Mouse (Mus musculus) liver, embryonic 11.5 days (tissue): ENCODE data around the gene Heca. TPM values are rescaled to one million over a fixed set of nuclear protein-coding genes. Genes with fewer than 3 reads are reported as not detected.
"Not testable (repeated sequence)": the region's sequence is repeated elsewhere in the genome, so short reads cannot be mapped to it uniquely, and the experiment has no call there.

ENCODE experiments used
- ATAC-seq: fragments of 200-750 bp; cut with Nextera tagmentation; replicated peaks from 2 replicates; pipeline ENCODE4 v1.8.0; 2017; ENCODE audit warnings: moderate number of reproducible peaks, mild to moderate bottlenecking, moderate TSS enrichment, moderate library complexity; ENCODE audit not compliant: low FRiP score
- DNase-seq: peaks from one replicate; pipeline ENCODE4 v3.0.0-alpha.2; 2017; ENCODE audit warnings: low spot score
- H3K27ac ChIP-seq: fragments of 300-500 bp; sonication (generic); 2 replicates; pipeline ENCODE4 v1.5.1; 2014; ENCODE audit warnings: mild to moderate bottlenecking, low read depth, low read length, control low read depth
- H3K27me3 ChIP-seq: fragments of 300-500 bp; sonication (generic); replicated peaks from 2 replicates; pipeline ENCODE4 v1.6.1; 2014; ENCODE audit warnings: low read length, mixed read lengths; ENCODE audit not compliant: control insufficient read depth, insufficient read depth
- H3K36me3 ChIP-seq: fragments of 300-500 bp; sonication (generic); 2 replicates; pipeline ENCODE4 v1.6.1; 2014; ENCODE audit warnings: mild to moderate bottlenecking, low read length, moderate library complexity, mixed read lengths; ENCODE audit not compliant: control insufficient read depth, insufficient read depth
- H3K4me1 ChIP-seq: fragments of 300-500 bp; sonication (generic); replicated peaks from 2 replicates; pipeline ENCODE4 v1.6.1; 2014; ENCODE audit warnings: low read length, mixed read lengths; ENCODE audit not compliant: control insufficient read depth, insufficient read depth
- H3K4me2 ChIP-seq: fragments of 300-500 bp; sonication (generic); 2 replicates; pipeline ENCODE4 v1.6.1; 2014; ENCODE audit warnings: mild to moderate bottlenecking, control low read depth, moderate library complexity
- H3K4me3 ChIP-seq: fragments of 300-500 bp; sonication (generic); 2 replicates; pipeline ENCODE4 v1.5.1; 2014; ENCODE audit warnings: low read depth, low read length, control low read depth
- H3K9ac ChIP-seq: fragments of 300-500 bp; sonication (generic); 2 replicates; pipeline ENCODE4 v1.6.1; 2014; ENCODE audit warnings: low read depth, low read length, control low read depth
- H3K9me3 ChIP-seq: fragments of 300-500 bp; sonication (generic); 2 replicates; pipeline ENCODE4 v1.6.1; 2016; ENCODE audit warnings: low read length, inconsistent platforms, mixed read lengths; ENCODE audit not compliant: control insufficient read depth
- WGBS: fragments of 180-500 bp; shearing (Covaris S2); extraction: QIAGEN DNeasy Blood & Tissue Kit; methylation state at CpG from one replicate; pipeline ENCODE4 v1.1.7; 2014; 5-methylcytosine and 5-hydroxymethylcytosine counted together
- polyA plus RNA-seq: library from polyadenylated mRNA; unstranded; fragments of >200 nt; fragmentation: Nextera tagmentation; extraction: Ambion mirVana; gene quantifications from 2 replicates; pipeline ENCODE4 v1.2.1, GENCODE M21; 2014

The Heca gene
- polyA plus RNA-seq, 1 experiment from 2014 or later = 5.6 TPM

DNA sequence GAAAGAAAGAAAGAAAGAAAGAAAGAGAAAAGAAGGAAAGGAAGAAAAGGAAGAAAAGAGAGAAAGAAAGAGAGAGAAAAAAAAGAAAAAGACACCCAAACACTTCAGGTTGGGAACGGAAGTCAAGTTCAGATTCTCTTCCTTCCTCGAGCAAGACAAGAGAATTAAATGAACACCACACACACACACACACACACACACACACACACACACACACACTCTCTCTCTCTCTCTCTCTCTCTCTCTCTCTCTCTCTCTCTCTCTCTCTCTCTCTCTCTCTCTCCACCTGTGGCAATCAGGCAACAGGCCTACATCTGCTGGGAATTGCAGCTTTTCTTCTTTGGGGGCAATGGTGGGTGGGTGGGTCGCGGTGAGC, 1.1 kb downstream of the Heca start:
- 4% methylated on average over 3 of the region's 4 CpGs for WGBS
- H3K36me3 ChIP-seq, H3K9me3 ChIP-seq, H3K27me3 ChIP-seq, DNase-seq, H3K4me1 ChIP-seq, ATAC-seq: not testable (repeated sequence)
- Histone ChIP-seq H3K9ac (peak overlapping the region; percentile 90), H3K4me2 (peak overlapping the region; percentile 70), H3K4me3 (peak overlapping the region; percentile 89), H3K27ac (peak overlapping the region; percentile 80; the same call in 1 of the 2 replicates)

DNA sequence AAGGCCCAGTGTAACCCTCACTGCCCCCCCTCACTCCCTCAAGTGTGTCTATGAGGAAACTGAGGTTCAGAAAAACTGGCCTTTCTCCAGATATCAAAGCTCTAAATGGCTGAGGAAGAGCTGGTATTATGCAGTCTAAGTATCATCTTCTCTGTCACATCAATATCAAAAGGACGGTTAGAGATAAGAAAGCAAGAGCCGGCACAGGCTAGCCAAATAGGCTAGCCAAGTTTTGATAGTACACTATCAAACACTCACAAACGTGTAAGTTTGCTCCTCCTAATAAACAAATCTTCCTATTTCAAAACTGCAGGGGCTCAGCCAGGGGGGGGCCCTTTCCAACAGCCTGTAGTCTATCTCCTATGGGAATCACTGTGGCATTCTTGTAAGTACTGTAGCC, 1.8 kb downstream of the Heca start:
- 14% methylated on average over 3 of the region's 3 CpGs for WGBS
- H3K4me2 ChIP-seq = peak overlapping the region; percentile 70
- no peak overlapping the region for H3K9ac ChIP-seq
- no peak overlapping the region for H3K27ac ChIP-seq
- no peaks in the 10 kb centered on the region for H3K36me3 ChIP-seq
- no peaks in the 10 kb centered on the region for H3K27me3 ChIP-seq
- DNase-seq (no peak), ATAC-seq (peak; percentile 80)
- peaks cover 7% of the 10 kb centered on the region for H3K4me1 ChIP-seq
- peak overlapping the region; percentile 19 for H3K4me3 ChIP-seq
- no peaks in the 10 kb centered on the region for H3K9me3 ChIP-seq

DNA sequence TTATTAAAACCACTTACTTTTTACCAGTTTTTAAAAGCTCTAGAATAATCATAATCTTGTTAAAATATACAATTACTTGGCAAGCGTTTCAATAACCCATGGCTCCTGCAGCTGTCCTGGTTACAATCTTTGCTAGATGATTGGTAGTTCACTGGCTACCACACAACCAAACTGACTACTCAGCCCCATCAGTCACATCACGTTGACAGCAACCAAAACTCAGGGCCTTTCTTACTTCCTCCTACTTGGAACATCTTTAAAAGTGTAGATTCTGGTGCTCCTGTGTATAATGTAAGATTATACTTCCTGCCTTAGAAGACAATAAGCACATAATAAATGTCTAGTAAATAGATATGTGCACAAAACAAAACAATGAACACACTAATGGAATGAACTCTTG, 14.2 kb downstream of the Heca start:
- no peaks in the 10 kb centered on the region for H3K9me3 ChIP-seq
- no peak overlapping the region for H3K27ac ChIP-seq
- no peak overlapping the region for H3K4me3 ChIP-seq
- H3K4me1 ChIP-seq = peaks cover 7% of the 10 kb centered on the region
- no peaks in the 10 kb centered on the region for H3K36me3 ChIP-seq
- 67% methylated on average over 2 of the region's 2 CpGs for WGBS
- no peak overlapping the region for H3K9ac ChIP-seq
- no peak overlapping the region for H3K4me2 ChIP-seq
- ATAC-seq (no peak), DNase-seq (no peak)
- no peaks in the 10 kb centered on the region for H3K27me3 ChIP-seq

DNA sequence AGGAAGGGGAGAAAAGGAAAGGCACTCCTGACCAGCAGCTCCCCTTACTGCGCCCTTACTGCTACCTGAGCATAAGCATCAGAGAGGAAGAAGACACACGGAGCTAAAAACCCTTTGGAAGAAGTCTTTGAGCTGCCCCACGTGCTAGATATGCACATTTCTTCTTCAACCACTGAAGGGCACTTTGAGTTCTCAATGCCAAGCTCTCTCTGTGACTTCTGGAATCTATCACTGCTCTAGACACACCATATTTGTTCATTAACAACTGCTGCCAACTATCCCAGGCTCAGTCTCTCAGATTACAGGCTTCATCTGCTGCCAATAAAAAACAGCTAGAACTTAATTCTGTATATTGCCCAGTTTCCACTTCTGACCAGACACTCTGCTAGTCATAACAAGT, 15.7 kb downstream of the Heca start:
- no peaks in the 10 kb centered on the region for H3K9me3 ChIP-seq
- no peak overlapping the region for H3K4me2 ChIP-seq
- no peaks in the 10 kb centered on the region for H3K36me3 ChIP-seq
- H3K4me3 ChIP-seq = no peak overlapping the region
- no peaks in the 10 kb centered on the region for H3K27me3 ChIP-seq
- ATAC-seq = no peak
- DNase-seq = no peak
- H3K9ac ChIP-seq = no peak overlapping the region
- 74% methylated on average over 3 of the region's 3 CpGs for WGBS
- no peak overlapping the region for H3K27ac ChIP-seq
- peaks cover 7% of the 10 kb centered on the region for H3K4me1 ChIP-seq

DNA sequence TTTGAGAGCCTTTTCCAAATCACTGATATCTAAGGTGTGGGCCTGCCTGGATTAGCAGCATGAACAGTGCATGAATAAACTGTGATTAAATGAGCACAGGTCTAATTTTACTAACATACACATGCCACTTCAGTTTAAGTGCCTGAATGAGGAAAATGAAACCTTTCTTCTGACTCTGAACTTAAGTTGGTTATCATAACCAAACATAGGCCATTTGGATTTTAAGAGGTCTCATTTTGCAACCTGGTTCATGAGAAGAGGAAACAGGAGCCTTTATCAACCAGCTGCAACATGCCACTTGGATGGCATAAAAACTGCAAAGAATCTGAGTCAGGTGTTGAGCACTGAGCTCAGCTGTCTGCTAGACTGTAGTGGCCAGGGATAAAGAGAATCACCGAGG, 16.7 kb downstream of the Heca start:
- no peaks in the 10 kb centered on the region for H3K9me3 ChIP-seq
- peaks cover 7% of the 10 kb centered on the region for H3K4me1 ChIP-seq
- H3K4me3 ChIP-seq = no peak overlapping the region
- DNase-seq (no peak), ATAC-seq (no peak)
- H3K4me2 ChIP-seq = no peak overlapping the region
- 55% methylated on average over 1 of the region's 1 CpGs for WGBS
- no peak overlapping the region for H3K9ac ChIP-seq
- no peak overlapping the region for H3K27ac ChIP-seq
- H3K36me3 ChIP-seq = no peaks in the 10 kb centered on the region
- no peaks in the 10 kb centered on the region for H3K27me3 ChIP-seq

DNA sequence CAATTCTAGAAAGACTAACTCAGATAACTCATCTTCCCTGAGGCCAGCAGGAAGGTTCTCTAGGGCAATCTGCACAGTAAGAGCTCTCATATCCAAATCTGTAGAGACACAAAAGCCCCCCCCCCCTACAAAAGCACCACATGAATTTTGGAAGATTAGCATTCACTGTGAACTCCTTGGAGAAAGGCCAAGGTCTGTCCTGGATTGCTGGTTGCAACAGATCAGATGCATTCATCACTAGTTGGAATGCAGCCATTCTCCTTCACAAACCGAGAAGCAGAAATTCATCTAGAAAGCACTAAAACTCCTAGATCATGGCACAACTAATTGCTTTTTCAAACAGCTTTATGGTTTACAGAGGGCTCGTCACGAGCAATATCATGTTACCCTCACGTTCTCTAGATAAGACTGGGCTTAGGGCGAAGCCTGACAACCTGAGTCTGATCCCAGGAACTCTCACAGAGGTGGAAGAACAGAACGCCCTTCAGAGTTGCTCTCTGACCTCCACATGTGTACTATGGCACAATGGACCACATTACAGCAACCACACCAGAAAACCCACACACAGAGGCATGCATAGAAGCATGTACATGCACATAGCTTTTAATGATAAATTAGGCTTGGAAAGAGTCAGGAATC, 17.3 kb downstream of the Heca start:
- no peaks in the 10 kb centered on the region for H3K9me3 ChIP-seq
- no peak overlapping the region for H3K4me3 ChIP-seq
- H3K4me2 ChIP-seq = no peak overlapping the region
- DNase-seq (no peak), ATAC-seq (no peak)
- no peaks in the 10 kb centered on the region for H3K27me3 ChIP-seq
- peaks cover 7% of the 10 kb centered on the region for H3K4me1 ChIP-seq
- no peaks in the 10 kb centered on the region for H3K36me3 ChIP-seq
- H3K27ac ChIP-seq = no peak overlapping the region
- 48% methylated on average over 6 of the region's 6 CpGs for WGBS
- H3K9ac ChIP-seq = no peak overlapping the region

DNA sequence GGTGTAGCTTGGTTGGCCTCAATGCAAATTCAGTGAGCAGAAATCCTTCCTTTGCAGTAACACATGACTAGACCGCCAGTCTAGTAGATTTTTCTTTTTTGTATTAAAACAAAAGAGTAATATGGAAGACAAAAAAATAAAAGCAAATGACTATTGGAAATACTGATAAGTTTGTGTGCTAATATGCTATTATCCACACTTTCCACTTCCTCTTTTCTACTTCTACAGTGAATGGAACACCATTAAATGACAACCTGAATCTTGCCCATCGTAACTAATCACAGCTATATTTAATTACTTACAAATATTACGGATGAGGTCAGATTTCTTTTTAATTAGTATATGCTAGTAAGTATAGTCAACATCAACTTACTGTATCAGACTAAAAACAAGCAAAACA, 22.7 kb downstream of the Heca start:
- H3K36me3 ChIP-seq = no peaks in the 10 kb centered on the region
- H3K9ac ChIP-seq = no peak overlapping the region
- H3K27me3 ChIP-seq = no peaks in the 10 kb centered on the region
- no peak overlapping the region for H3K27ac ChIP-seq
- H3K9me3 ChIP-seq = no peaks in the 10 kb centered on the region
- no peak for DNase-seq
- peaks cover 5% of the 10 kb centered on the region; the same call in 1 of the 2 replicates for H3K4me1 ChIP-seq
- ATAC-seq = no peak
- H3K4me3 ChIP-seq = no peak overlapping the region
- H3K4me2 ChIP-seq = no peak overlapping the region
- WGBS = 89% methylated on average over 3 of the region's 3 CpGs

DNA sequence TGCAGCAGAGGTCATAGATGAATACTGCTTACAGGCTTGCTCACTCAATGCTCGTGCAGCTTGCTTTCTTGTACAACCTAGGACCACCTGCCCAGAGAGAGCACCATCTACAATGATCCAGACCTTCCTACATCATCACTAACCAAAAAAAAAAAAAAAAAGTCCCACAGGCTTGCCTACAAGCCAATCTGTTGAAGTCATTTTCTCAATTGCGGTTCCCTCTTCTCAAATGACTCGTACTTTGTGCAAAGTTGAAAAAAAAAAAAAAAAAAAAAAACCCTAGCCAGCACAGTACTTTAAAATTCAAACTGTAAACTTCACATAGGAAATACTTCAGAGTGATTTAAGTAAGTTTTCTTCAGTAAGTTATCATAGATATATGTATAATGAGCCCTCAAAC, 23.7 kb downstream of the Heca start:
- ATAC-seq (no peak), DNase-seq (no peak)
- H3K9me3 ChIP-seq = no peaks in the 10 kb centered on the region
- H3K4me3 ChIP-seq = no peak overlapping the region
- no peaks in the 10 kb centered on the region for H3K27me3 ChIP-seq
- no peak overlapping the region for H3K4me2 ChIP-seq
- H3K36me3 ChIP-seq = no peaks in the 10 kb centered on the region
- H3K27ac ChIP-seq = no peak overlapping the region
- peaks cover 7% of the 10 kb centered on the region; the same call in 1 of the 2 replicates for H3K4me1 ChIP-seq
- H3K9ac ChIP-seq = no peak overlapping the region
- WGBS = 83% methylated on average over 3 of the region's 3 CpGs

DNA sequence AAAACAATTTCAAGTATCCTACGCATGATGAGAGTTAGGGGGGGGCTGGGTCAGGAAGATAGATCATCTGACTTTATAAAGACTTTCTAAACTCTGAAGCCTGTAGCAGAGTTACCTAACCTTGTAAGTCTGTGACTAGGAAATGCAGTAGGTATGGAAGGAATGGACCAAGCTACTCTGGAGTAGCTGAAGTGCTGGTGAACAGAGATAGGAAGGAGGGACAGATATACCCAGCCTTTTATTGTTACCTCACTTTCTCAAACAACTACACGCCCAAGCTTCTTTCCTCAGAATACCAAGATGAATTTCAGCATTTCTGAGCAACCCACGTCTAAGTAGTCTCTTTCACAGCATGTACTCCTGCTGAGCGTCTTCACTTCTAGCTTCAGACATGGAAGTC, 26.5 kb downstream of the Heca start:
- Histone ChIP-seq H3K4me3 (no peak overlapping the region), H3K9ac (no peak overlapping the region), H3K27me3 (no peaks in the 10 kb centered on the region), H3K4me2 (no peak overlapping the region), H3K36me3 (no peaks in the 10 kb centered on the region), H3K9me3 (no peaks in the 10 kb centered on the region), H3K27ac (no peak overlapping the region), H3K4me1 (peaks cover 7% of the 10 kb centered on the region; the same call in 1 of the 2 replicates)
- 72% methylated on average over 4 of the region's 4 CpGs for WGBS
- ATAC-seq (peak; percentile 72), DNase-seq (no peak)
